Mouse (Mus musculus) liver, embryonic 11.5 days (tissue): Measurements from ENCODE around the gene Sv2c. TPM values are rescaled to one million over a fixed set of nuclear protein-coding genes. Genes with fewer than 3 reads are reported as not detected.

Experiments used
- ATAC-seq: fragments of 200-750 bp; cut with Nextera tagmentation; replicated peaks from 2 replicates; pipeline ENCODE4 v1.8.0; 2017; ENCODE audit warnings: moderate number of reproducible peaks, mild to moderate bottlenecking, moderate TSS enrichment, moderate library complexity; ENCODE audit not compliant: low FRiP score
- DNase-seq: peaks from one replicate; pipeline ENCODE4 v3.0.0-alpha.2; 2017; ENCODE audit warnings: low spot score
- H3K27ac ChIP-seq: fragments of 300-500 bp; sonication (generic); 2 replicates; pipeline ENCODE4 v1.5.1; 2014; ENCODE audit warnings: mild to moderate bottlenecking, low read depth, low read length, control low read depth
- H3K27me3 ChIP-seq: fragments of 300-500 bp; sonication (generic); replicated peaks from 2 replicates; pipeline ENCODE4 v1.6.1; 2014; ENCODE audit warnings: low read length, mixed read lengths; ENCODE audit not compliant: control insufficient read depth, insufficient read depth
- H3K36me3 ChIP-seq: fragments of 300-500 bp; sonication (generic); 2 replicates; pipeline ENCODE4 v1.6.1; 2014; ENCODE audit warnings: mild to moderate bottlenecking, low read length, moderate library complexity, mixed read lengths; ENCODE audit not compliant: control insufficient read depth, insufficient read depth
- H3K4me1 ChIP-seq: fragments of 300-500 bp; sonication (generic); replicated peaks from 2 replicates; pipeline ENCODE4 v1.6.1; 2014; ENCODE audit warnings: low read length, mixed read lengths; ENCODE audit not compliant: control insufficient read depth, insufficient read depth
- H3K4me2 ChIP-seq: fragments of 300-500 bp; sonication (generic); 2 replicates; pipeline ENCODE4 v1.6.1; 2014; ENCODE audit warnings: mild to moderate bottlenecking, control low read depth, moderate library complexity
- H3K4me3 ChIP-seq: fragments of 300-500 bp; sonication (generic); 2 replicates; pipeline ENCODE4 v1.5.1; 2014; ENCODE audit warnings: low read depth, low read length, control low read depth
- H3K9ac ChIP-seq: fragments of 300-500 bp; sonication (generic); 2 replicates; pipeline ENCODE4 v1.6.1; 2014; ENCODE audit warnings: low read depth, low read length, control low read depth
- H3K9me3 ChIP-seq: fragments of 300-500 bp; sonication (generic); 2 replicates; pipeline ENCODE4 v1.6.1; 2016; ENCODE audit warnings: low read length, inconsistent platforms, mixed read lengths; ENCODE audit not compliant: control insufficient read depth
- WGBS: fragments of 180-500 bp; shearing (Covaris S2); extraction: QIAGEN DNeasy Blood & Tissue Kit; methylation state at CpG from one replicate; pipeline ENCODE4 v1.1.7; 2014; 5-methylcytosine and 5-hydroxymethylcytosine counted together
- polyA plus RNA-seq: library from polyadenylated mRNA; unstranded; fragments of >200 nt; fragmentation: Nextera tagmentation; extraction: Ambion mirVana; gene quantifications from 2 replicates; pipeline ENCODE4 v1.2.1, GENCODE M21; 2014

Sv2c gene
- polyA plus RNA-seq, 1 experiment from 2014 or later = 0.23 TPM

DNA sequence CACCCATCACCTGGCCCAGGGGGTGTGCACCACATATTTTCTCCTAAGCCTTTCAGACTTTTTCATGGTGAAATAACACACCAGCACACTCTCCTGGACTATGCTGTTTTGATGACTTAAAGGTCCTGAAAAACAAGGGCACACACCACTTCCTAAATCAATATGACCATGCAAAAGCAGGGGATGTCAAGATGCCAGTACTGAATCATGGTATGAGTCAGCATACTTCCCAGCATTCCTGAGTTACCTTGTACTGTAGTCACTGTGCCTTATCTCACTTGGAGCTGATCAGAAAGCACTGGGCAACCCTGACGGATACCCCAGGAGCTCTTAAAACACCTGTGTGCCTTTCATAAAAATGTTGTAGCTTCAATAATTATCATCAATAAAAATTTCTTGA is 92.8 kb downstream of the Sv2c start:
- no peak for DNase-seq
- no peaks in the 10 kb centered on the region for H3K9me3 ChIP-seq
- no peak overlapping the region for H3K9ac ChIP-seq
- H3K27ac ChIP-seq = no peak overlapping the region
- no peak overlapping the region for H3K4me3 ChIP-seq
- H3K4me1 ChIP-seq = no peaks in the 10 kb centered on the region
- no peaks in the 10 kb centered on the region for H3K36me3 ChIP-seq
- ATAC-seq = no peak
- no peak overlapping the region for H3K4me2 ChIP-seq
- WGBS = 55% methylated on average over 1 of the region's 1 CpGs
- no peaks in the 10 kb centered on the region for H3K27me3 ChIP-seq

DNA sequence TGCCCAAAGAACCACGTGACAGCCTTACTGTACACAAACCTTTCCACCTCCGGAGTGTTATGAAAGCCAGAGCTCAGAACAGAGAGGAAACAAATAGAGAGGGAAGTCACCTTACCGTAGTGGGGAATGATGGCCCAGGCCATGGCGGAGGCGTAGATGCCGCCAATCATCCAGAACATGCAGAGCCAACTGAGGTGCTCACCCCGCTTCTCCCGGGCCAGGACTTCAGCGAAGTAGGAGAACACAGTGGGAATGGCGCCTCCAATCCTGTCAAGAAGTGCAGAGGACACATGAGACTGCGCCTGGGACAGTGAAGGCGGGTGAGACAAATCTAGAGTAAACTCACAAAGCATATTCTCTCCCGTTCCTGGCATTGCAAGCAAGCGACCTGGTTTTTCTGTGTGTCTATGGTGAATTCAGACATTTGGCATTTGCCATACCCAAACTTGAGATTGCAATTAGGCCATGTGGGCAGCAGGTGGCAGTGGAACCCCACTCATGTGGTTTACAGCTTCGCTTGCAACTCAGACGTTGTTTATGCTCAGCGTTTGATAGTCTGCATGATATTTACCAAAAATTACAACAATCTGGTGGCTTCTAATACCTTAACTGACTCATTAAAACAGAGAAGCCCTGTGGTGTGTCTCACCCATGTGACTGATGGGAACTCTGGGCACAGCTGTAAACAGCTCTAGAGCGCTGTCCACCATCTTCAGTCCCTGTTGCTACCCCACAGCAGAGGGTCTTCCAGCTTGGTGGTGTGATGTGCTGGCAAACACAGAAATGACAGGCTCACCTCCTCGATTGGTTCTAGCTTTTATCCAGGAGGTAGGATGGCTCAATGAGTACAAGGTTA is 101.8 kb downstream of the Sv2c start:
- ATAC-seq = no peak
- Histone ChIP-seq H3K4me1 (no peaks in the 10 kb centered on the region), H3K9ac (no peak overlapping the region), H3K27me3 (no peaks in the 10 kb centered on the region), H3K36me3 (no peaks in the 10 kb centered on the region), H3K4me2 (no peak overlapping the region), H3K4me3 (no peak overlapping the region), H3K9me3 (no peaks in the 10 kb centered on the region), H3K27ac (no peak overlapping the region)
- WGBS = 56% methylated on average over 19 of the region's 19 CpGs
- DNase-seq = peak; percentile 53

DNA sequence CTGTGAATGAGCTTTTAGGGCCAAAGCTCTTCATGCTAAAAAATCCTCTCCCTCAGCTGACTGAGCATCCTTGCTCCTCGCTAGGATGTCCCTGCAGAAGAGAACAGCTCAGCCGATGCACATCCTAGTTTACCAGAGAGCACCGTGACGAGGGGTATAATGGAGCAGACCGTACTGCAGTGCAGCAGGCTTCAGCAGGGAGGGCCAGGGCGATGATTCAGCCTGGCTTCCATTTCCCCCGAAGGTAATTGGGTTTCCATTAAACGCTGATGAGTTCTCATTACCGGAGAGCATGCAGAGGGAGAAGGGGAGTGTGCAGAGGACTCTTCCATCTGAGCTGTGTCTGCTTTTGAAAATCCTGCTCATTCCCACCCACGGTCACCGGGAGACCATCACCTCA is 108.5 kb downstream of the Sv2c start:
- H3K9ac ChIP-seq = no peak overlapping the region
- WGBS = 81% methylated on average over 11 of the region's 11 CpGs
- H3K4me1 ChIP-seq = no peaks in the 10 kb centered on the region
- H3K36me3 ChIP-seq = no peaks in the 10 kb centered on the region
- no peak overlapping the region for H3K4me2 ChIP-seq
- ATAC-seq (no peak), DNase-seq (no peak)
- no peaks in the 10 kb centered on the region for H3K9me3 ChIP-seq
- H3K4me3 ChIP-seq = no peak overlapping the region
- H3K27ac ChIP-seq = no peak overlapping the region
- no peaks in the 10 kb centered on the region for H3K27me3 ChIP-seq

DNA sequence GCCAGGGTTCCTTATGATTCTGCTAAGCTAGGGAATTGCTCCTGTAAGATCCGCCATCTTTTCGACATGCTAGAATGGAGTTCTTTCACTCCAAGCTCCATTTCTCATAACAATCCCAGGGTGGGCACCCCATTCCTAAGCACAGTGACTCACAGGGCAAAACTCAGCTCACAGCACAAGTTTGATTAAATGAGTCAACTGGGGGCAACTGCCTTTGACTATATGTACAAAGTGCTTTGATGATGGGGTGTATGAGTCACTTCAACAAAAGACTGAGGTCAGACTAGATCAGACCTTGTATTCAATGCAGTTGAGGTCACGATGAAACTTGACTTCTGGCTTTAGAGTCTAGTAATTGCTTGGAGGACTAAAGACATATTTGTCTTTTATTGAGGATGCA is 116.9 kb downstream of the Sv2c start:
- Histone ChIP-seq H3K4me1 (no peaks in the 10 kb centered on the region), H3K4me2 (no peak overlapping the region), H3K9ac (no peak overlapping the region), H3K9me3 (no peaks in the 10 kb centered on the region), H3K36me3 (no peaks in the 10 kb centered on the region), H3K27ac (no peak overlapping the region), H3K27me3 (no peaks in the 10 kb centered on the region), H3K4me3 (no peak overlapping the region)
- ATAC-seq (no peak), DNase-seq (no peak)
- 90% methylated on average over 3 of the region's 3 CpGs for WGBS

DNA sequence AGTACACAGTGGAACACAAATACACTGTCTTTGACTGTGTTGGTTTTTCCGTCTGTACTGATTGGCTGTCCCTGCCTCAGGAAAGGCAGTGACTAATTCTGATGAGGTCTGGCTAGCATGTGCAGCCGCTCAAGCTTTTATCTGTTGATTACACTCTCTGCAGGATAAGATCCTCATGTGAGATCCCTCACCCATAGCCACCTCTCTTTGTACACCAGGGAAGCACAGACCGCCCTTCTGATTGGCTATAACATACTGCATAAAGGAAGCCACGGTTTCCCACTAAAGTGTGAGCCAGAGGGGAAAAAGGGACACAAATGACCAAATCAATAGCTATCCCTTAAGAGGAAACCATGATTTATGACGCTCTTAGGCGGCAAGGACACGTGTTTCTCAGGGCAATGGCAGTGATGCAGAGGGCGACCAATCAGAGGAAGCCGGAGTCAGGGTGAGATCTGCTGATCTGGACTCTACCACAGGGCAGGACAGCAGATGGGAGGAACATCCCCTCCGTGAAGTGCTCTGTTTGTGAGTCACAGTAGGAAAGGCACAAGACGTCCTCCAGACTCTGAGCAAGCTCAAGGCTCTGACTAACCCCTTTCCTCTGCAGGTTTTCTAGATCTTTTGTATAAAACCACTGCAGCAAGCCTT is 121.4 kb downstream of the Sv2c start:
- Histone ChIP-seq H3K27me3 (no peaks in the 10 kb centered on the region), H3K27ac (no peak overlapping the region), H3K9ac (no peak overlapping the region), H3K9me3 (no peaks in the 10 kb centered on the region), H3K4me3 (no peak overlapping the region), H3K36me3 (no peaks in the 10 kb centered on the region), H3K4me1 (no peaks in the 10 kb centered on the region), H3K4me2 (no peak overlapping the region)
- 31% methylated on average over 11 of the region's 11 CpGs for WGBS
- DNase-seq = no peak
- ATAC-seq = no peak

DNA sequence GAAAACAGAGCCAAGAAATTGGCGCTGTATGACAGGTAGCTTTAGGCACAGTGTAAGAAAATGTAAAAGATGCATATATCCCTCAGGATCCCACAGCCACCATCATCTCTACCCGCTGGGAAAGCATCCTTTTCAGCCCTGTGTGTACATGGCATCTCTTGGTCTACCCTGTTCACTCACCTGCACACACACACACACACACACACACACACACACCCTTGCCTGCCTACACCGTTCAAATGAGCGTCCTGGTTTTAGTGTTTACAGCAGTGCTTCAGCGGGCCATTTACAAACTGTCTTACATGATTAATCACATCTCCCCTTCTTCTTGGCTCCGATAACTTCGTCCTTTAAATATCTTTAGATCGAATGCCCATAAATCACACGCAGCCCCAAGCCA is 123.4 kb downstream of the Sv2c start:
- Histone ChIP-seq H3K27me3 (no peaks in the 10 kb centered on the region), H3K4me1 (no peaks in the 10 kb centered on the region), H3K27ac (no peak overlapping the region), H3K9me3 (no peaks in the 10 kb centered on the region), H3K4me2 (no peak overlapping the region), H3K9ac (no peak overlapping the region), H3K4me3 (no peak overlapping the region), H3K36me3 (no peaks in the 10 kb centered on the region)
- WGBS = 77% methylated on average over 9 of the region's 9 CpGs
- no peak for DNase-seq
- ATAC-seq = no peak

DNA sequence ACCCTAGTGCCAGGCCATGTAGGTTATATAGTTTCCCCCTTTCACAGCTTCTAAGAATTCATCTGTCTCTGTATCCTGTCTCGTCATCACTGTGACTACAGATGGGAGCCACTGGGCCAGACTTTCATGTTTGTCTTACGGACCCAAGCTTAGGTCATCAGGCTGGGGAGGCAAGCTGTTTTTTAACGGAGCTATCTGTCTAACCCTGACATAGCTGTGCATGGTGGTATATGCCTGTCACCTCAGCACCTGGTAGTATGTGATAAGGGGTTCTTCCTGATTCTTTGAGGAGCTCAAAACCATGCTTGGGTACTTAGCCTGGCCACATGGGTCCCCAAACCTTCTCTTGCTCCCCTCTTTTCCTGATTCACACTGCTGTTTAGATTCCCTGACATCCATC is 124.2 kb downstream of the Sv2c start:
- ATAC-seq (0 out of 2 replicates have a peak, but pooled peaks have one; percentile 41), DNase-seq (no peak)
- Histone ChIP-seq H3K4me2 (no peak overlapping the region), H3K36me3 (no peaks in the 10 kb centered on the region), H3K27me3 (no peaks in the 10 kb centered on the region), H3K27ac (no peak overlapping the region), H3K4me1 (no peaks in the 10 kb centered on the region), H3K4me3 (no peak overlapping the region), H3K9ac (no peak overlapping the region), H3K9me3 (no peaks in the 10 kb centered on the region)
- 35% methylated on average over 3 of the region's 3 CpGs for WGBS

DNA sequence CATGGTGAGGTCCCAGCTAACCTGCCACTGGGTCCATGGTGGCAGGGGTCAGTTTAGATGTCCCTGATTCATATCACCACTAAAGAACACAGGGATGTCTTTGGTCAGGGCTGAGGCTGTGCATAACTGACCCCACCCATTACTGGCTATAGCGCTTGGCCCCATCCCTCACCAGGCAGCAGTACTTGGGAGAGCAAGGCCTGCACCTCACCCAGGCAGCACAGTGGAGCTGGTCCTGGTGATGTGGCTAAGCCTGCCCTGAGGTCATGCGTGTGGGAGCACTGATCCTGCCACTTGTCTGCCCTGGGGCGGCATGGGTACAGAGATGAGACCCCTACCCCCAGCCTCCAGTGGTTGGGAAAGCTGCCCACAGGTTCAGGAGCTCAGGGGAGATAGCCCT is 128.8 kb downstream of the Sv2c start:
- ATAC-seq (no peak; the same call in 1 of the 2 replicates), DNase-seq (no peak)
- no peaks in the 10 kb centered on the region for H3K27me3 ChIP-seq
- H3K4me2 ChIP-seq = no peak overlapping the region
- no peaks in the 10 kb centered on the region for H3K9me3 ChIP-seq
- H3K36me3 ChIP-seq = no peaks in the 10 kb centered on the region
- H3K27ac ChIP-seq = no peak overlapping the region
- no peak overlapping the region for H3K9ac ChIP-seq
- no peak overlapping the region for H3K4me3 ChIP-seq
- 79% methylated on average over 3 of the region's 3 CpGs for WGBS
- H3K4me1 ChIP-seq = no peaks in the 10 kb centered on the region

DNA sequence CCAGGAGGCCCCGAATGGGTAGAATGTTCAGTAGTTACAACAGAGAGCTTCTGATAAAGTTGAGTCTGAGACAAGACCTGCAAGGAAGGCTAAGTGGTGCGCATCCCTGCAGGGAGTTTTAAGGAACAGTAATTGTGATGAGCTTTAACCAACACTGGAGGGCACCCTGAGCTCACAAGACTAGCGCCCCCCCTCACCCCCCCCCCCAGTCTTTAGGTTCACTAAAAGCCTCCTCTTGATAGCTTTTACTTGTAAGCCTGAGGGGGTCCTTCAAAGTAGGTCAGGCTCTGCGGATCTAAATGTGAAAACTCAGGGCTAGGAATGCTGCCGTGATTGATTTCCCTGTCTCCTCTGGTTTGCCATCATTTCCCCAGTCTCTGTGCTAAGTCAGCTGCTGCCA is 129.9 kb downstream of the Sv2c start:
- H3K9ac ChIP-seq = no peak overlapping the region
- H3K4me3 ChIP-seq = no peak overlapping the region
- 32% methylated on average over 5 of the region's 5 CpGs for WGBS
- no peak overlapping the region for H3K27ac ChIP-seq
- DNase-seq (no peak), ATAC-seq (no peak)
- H3K9me3 ChIP-seq = no peaks in the 10 kb centered on the region
- H3K4me2 ChIP-seq = no peak overlapping the region
- H3K4me1 ChIP-seq = no peaks in the 10 kb centered on the region
- no peaks in the 10 kb centered on the region for H3K36me3 ChIP-seq
- no peaks in the 10 kb centered on the region for H3K27me3 ChIP-seq
